Mouse (Mus musculus) right cerebral cortex, postnatal 4 days (tissue): Measurements from ENCODE around the gene Creld1.

Experiments used
- DNase-seq: peaks from one replicate; pipeline ENCODE4 v3.0.0-alpha.2; 2022

Creld1 gene

GRCm38 (mm10) chr6:113513944-113514343 is 30.8 kb downstream of the Creld1 start:
- no peak for DNase-seq

- no peak for DNase-seq
Observed at GRCm38 (mm10) chr6:113514600-113514999, 31.5 kb downstream of the Creld1 start.

- no peak for DNase-seq
Observed at GRCm38 (mm10) chr6:113517434-113518080, 34.5 kb downstream of the Creld1 start.

- no peak for DNase-seq
Observed at GRCm38 (mm10) chr6:113522310-113522709, 39.2 kb downstream of the Creld1 start.

GRCm38 (mm10) chr6:113523420-113523819 is 40.3 kb downstream of the Creld1 start:
- DNase-seq: no peak

- peak; percentile 96 for DNase-seq
Observed at GRCm38 (mm10) chr6:113530932-113531839, 48.1 kb downstream of the Creld1 start, which contains the start of the genes Emc3 and Fancd2. Gene Emc3, minus strand, starts transcription at chr6:113531652. Gene Fancd2, plus strand, starts transcription at chr6:113531682.

GRCm38 (mm10) chr6:113531840-113532404 is 48.8 kb downstream of the Creld1 start:
- no peak for DNase-seq

- DNase-seq: no peak
Observed at GRCm38 (mm10) chr6:113534886-113535285, 51.8 kb downstream of the Creld1 start.

GRCm38 (mm10) chr6:113541610-113542009 is 58.5 kb downstream of the Creld1 start:
- DNase-seq: no peak
